Mouse (Mus musculus): ENCODE results near the gene Tgfb2. TPM values are rescaled to one million over a fixed set of nuclear protein-coding genes. Genes with fewer than 3 reads are reported as not detected.

Gene Tgfb2
- polyA plus RNA-seq, 1 experiment from 2014 or later = 25.6 TPM

GRCm38 (mm10) chr1:186630971-186631370 is 74.8 kb downstream of the Tgfb2 start:
- Histone ChIP-seq H3K4me3 (no peak overlapping the region), H3K4me1 (peaks cover 12% of the 10 kb centered on the region), H3K9me3 (no peaks in the 10 kb centered on the region), H3K36me3 (replicated peaks) (peaks cover 14% of the 10 kb centered on the region), H3K27ac (replicated peaks) (no peak overlapping the region), H3K27me3 (replicated peaks; ENCODE audit: low read depth, poor library complexity, severe bottlenecking) (no peaks in the 10 kb centered on the region)
- 82% methylated on average over 5 of the region's 5 CpGs for WGBS
- DNase-seq (ENCODE audit: low spot score) = no peak

GRCm38 (mm10) chr1:186627451-186627995 is 78.3 kb downstream of the Tgfb2 start:
- WGBS = 85% methylated on average over 7 of the region's 7 CpGs
- DNase-seq (ENCODE audit: low spot score) = no peak

GRCm38 (mm10) chr1:186624474-186624873 is 81.3 kb downstream of the Tgfb2 start:
- Histone ChIP-seq H3K27me3 (replicated peaks; ENCODE audit: low read depth, poor library complexity, severe bottlenecking) (no peaks in the 10 kb centered on the region), H3K27ac (replicated peaks) (no peak overlapping the region), H3K4me3 (no peak overlapping the region), H3K9me3 (no peaks in the 10 kb centered on the region), H3K4me1 (no peaks in the 10 kb centered on the region), H3K36me3 (replicated peaks) (peaks cover 6% of the 10 kb centered on the region; the same call in 1 of the 2 replicates)
- 72% methylated on average over 5 of the region's 5 CpGs for WGBS
- no peak for DNase-seq (ENCODE audit: low spot score)

More at GRCm38 (mm10) chr1:186627451-186627995, 78.3 kb downstream of the Tgfb2 start:
- H3K27me3 ChIP-seq (replicated peaks; ENCODE audit: low read depth, poor library complexity, severe bottlenecking) = no peaks in the 10 kb centered on the region
- H3K9me3 ChIP-seq = no peaks in the 10 kb centered on the region
- H3K36me3 ChIP-seq (replicated peaks) = peaks cover 14% of the 10 kb centered on the region
- H3K27ac ChIP-seq (replicated peaks) = no peak overlapping the region
- peaks cover 6% of the 10 kb centered on the region for H3K4me1 ChIP-seq
- H3K4me3 ChIP-seq = no peak overlapping the region

- Histone ChIP-seq H3K27me3 (replicated peaks; ENCODE audit: low read depth, poor library complexity, severe bottlenecking) (no peaks in the 10 kb centered on the region), H3K36me3 (replicated peaks) (no peaks in the 10 kb centered on the region; the same call in 1 of the 2 replicates), H3K27ac (replicated peaks) (no peak overlapping the region), H3K9me3 (no peaks in the 10 kb centered on the region), H3K4me3 (no peak overlapping the region), H3K4me1 (no peaks in the 10 kb centered on the region)
- WGBS = 95% methylated on average over 3 of the region's 3 CpGs
- no peak for DNase-seq (ENCODE audit: low spot score)
Measured at GRCm38 (mm10) chr1:186621812-186622211, 84.0 kb downstream of the Tgfb2 start.

- no peaks in the 10 kb centered on the region for H3K9me3 ChIP-seq
- H3K27ac ChIP-seq (replicated peaks) = no peak overlapping the region
- H3K27me3 ChIP-seq (replicated peaks; ENCODE audit: low read depth, poor library complexity, severe bottlenecking) = no peaks in the 10 kb centered on the region
- no peaks in the 10 kb centered on the region for H3K4me1 ChIP-seq
- WGBS = 82% methylated on average over 6 of the region's 6 CpGs
- H3K4me3 ChIP-seq = no peak overlapping the region
- DNase-seq (ENCODE audit: low spot score) = no peak
- no peaks in the 10 kb centered on the region for H3K36me3 ChIP-seq (replicated peaks)
Measured at GRCm38 (mm10) chr1:186618285-186618684, 87.5 kb downstream of the Tgfb2 start.

GRCm38 (mm10) chr1:186611371-186611770 is 94.4 kb downstream of the Tgfb2 start:
- 78% methylated on average over 2 of the region's 2 CpGs for WGBS
- no peak overlapping the region for H3K4me3 ChIP-seq
- no peaks in the 10 kb centered on the region for H3K9me3 ChIP-seq
- no peaks in the 10 kb centered on the region for H3K36me3 ChIP-seq (replicated peaks)
- H3K27ac ChIP-seq (replicated peaks) = no peak overlapping the region
- no peak for DNase-seq (ENCODE audit: low spot score)
- H3K4me1 ChIP-seq = peaks cover 17% of the 10 kb centered on the region
- H3K27me3 ChIP-seq (replicated peaks; ENCODE audit: low read depth, poor library complexity, severe bottlenecking) = no peaks in the 10 kb centered on the region

GRCm38 (mm10) chr1:186610481-186610880 is 95.3 kb downstream of the Tgfb2 start:
- Histone ChIP-seq H3K4me1 (peaks cover 22% of the 10 kb centered on the region), H3K27ac (replicated peaks) (peak overlapping the region; percentile 61; the same call in 1 of the 2 replicates), H3K4me3 (no peak overlapping the region), H3K36me3 (replicated peaks) (no peaks in the 10 kb centered on the region), H3K9me3 (no peaks in the 10 kb centered on the region), H3K27me3 (replicated peaks; ENCODE audit: low read depth, poor library complexity, severe bottlenecking) (no peaks in the 10 kb centered on the region)
- WGBS = 85% methylated on average over 5 of the region's 5 CpGs
- DNase-seq (ENCODE audit: low spot score) = no peak

GRCm38 (mm10) chr1:186609793-186610233 is 96.0 kb downstream of the Tgfb2 start:
- 17% methylated on average over 10 of the region's 10 CpGs for WGBS
- Histone ChIP-seq H3K9me3 (no peaks in the 10 kb centered on the region), H3K36me3 (replicated peaks) (no peaks in the 10 kb centered on the region), H3K27me3 (replicated peaks; ENCODE audit: low read depth, poor library complexity, severe bottlenecking) (no peaks in the 10 kb centered on the region), H3K4me1 (peaks cover 22% of the 10 kb centered on the region), H3K4me3 (peak overlapping the region; percentile 31; the same call in 1 of the 2 replicates), H3K27ac (replicated peaks) (peak overlapping the region; percentile 61)
- DNase-seq (ENCODE audit: low spot score) = peak; percentile 26

- Histone ChIP-seq H3K4me3 (no peak overlapping the region), H3K9me3 (no peaks in the 10 kb centered on the region), H3K4me1 (peaks cover 22% of the 10 kb centered on the region), H3K27me3 (replicated peaks; ENCODE audit: low read depth, poor library complexity, severe bottlenecking) (no peaks in the 10 kb centered on the region), H3K27ac (replicated peaks) (no peak overlapping the region), H3K36me3 (replicated peaks) (no peaks in the 10 kb centered on the region)
- 87% methylated on average over 3 of the region's 3 CpGs for WGBS
- DNase-seq (ENCODE audit: low spot score) = no peak
Measured at GRCm38 (mm10) chr1:186608116-186608515, 97.7 kb downstream of the Tgfb2 start.

- peaks cover 25% of the 10 kb centered on the region for H3K4me1 ChIP-seq
- 72% methylated on average over 2 of the region's 2 CpGs for WGBS
Measured at GRCm38 (mm10) chr1:186605635-186606034, 100.2 kb downstream of the Tgfb2 start.

GRCm38 (mm10) chr1:186604124-186604523 is 101.7 kb downstream of the Tgfb2 start:
- no peak overlapping the region for H3K27ac ChIP-seq (replicated peaks)
- DNase-seq (ENCODE audit: low spot score) = no peak
- H3K27me3 ChIP-seq (replicated peaks; ENCODE audit: low read depth, poor library complexity, severe bottlenecking) = no peaks in the 10 kb centered on the region
- no peaks in the 10 kb centered on the region for H3K9me3 ChIP-seq
- 92% methylated on average over 5 of the region's 5 CpGs for WGBS
- H3K36me3 ChIP-seq (replicated peaks) = no peaks in the 10 kb centered on the region
- peaks cover 14% of the 10 kb centered on the region for H3K4me1 ChIP-seq
- no peak overlapping the region for H3K4me3 ChIP-seq

More at GRCm38 (mm10) chr1:186605635-186606034, 100.2 kb downstream of the Tgfb2 start:
- Histone ChIP-seq H3K27ac (replicated peaks) (no peak overlapping the region), H3K4me3 (no peak overlapping the region), H3K27me3 (replicated peaks; ENCODE audit: low read depth, poor library complexity, severe bottlenecking) (no peaks in the 10 kb centered on the region), H3K36me3 (replicated peaks) (no peaks in the 10 kb centered on the region), H3K9me3 (no peaks in the 10 kb centered on the region)
- no peak for DNase-seq (ENCODE audit: low spot score)

- no peaks in the 10 kb centered on the region for H3K36me3 ChIP-seq (replicated peaks)
- no peaks in the 10 kb centered on the region for H3K9me3 ChIP-seq
- H3K27ac ChIP-seq (replicated peaks) = no peak overlapping the region
- H3K4me3 ChIP-seq = no peak overlapping the region
- no peak for DNase-seq (ENCODE audit: low spot score)
- WGBS = 90% methylated on average over 2 of the region's 2 CpGs
- H3K27me3 ChIP-seq (replicated peaks; ENCODE audit: low read depth, poor library complexity, severe bottlenecking) = no peaks in the 10 kb centered on the region
- peaks cover 12% of the 10 kb centered on the region for H3K4me1 ChIP-seq
Measured at GRCm38 (mm10) chr1:186588226-186588625, 117.6 kb downstream of the Tgfb2 start.

- Histone ChIP-seq H3K4me1 (peaks cover 12% of the 10 kb centered on the region), H3K27me3 (replicated peaks; ENCODE audit: low read depth, poor library complexity, severe bottlenecking) (no peaks in the 10 kb centered on the region), H3K9me3 (no peaks in the 10 kb centered on the region), H3K36me3 (replicated peaks) (no peaks in the 10 kb centered on the region), H3K27ac (replicated peaks) (no peak overlapping the region), H3K4me3 (no peak overlapping the region)
- no peak for DNase-seq (ENCODE audit: low spot score)
- WGBS = 87% methylated on average over 8 of the region's 8 CpGs
Measured at GRCm38 (mm10) chr1:186587065-186587804, 118.6 kb downstream of the Tgfb2 start.
